Mouse (Mus musculus) embryonic facial prominence, embryonic 15.5 days (tissue): ENCODE measurements around the gene Mtus2. TPM values are rescaled to one million over a fixed set of nuclear protein-coding genes. Genes with fewer than 3 reads are reported as not detected.
A peak's percentile ranks its signal among the peaks of the same experiment; 100 is the strongest.

Source experiments
- ATAC-seq: fragments of 200-750 bp; cut with Nextera tagmentation; 2 replicates; pipeline ENCODE4 v1.8.0; 2017; ENCODE audit warnings: low read depth, moderate TSS enrichment; ENCODE audit not compliant: insufficient number of reproducible peaks, low FRiP score, low TSS enrichment
- H3K27ac ChIP-seq: fragments of 300-500 bp; sonication (generic); replicated peaks from 2 replicates; pipeline ENCODE4 v1.5.1; 2015; ENCODE audit warnings: mild to moderate bottlenecking, inconsistent platforms
- H3K27me3 ChIP-seq: fragments of 300-500 bp; sonication (generic); 2 replicates; pipeline ENCODE4 v1.6.1; 2015; ENCODE audit warnings: inconsistent platforms
- H3K36me3 ChIP-seq: fragments of 300-500 bp; sonication (generic); 2 replicates; pipeline ENCODE4 v1.6.1; 2015; ENCODE audit warnings: mild to moderate bottlenecking, inconsistent platforms
- H3K4me1 ChIP-seq: fragments of 300-500 bp; sonication (generic); 2 replicates; pipeline ENCODE4 v1.6.1; 2015; ENCODE audit warnings: inconsistent platforms
- H3K4me2 ChIP-seq: fragments of 300-500 bp; sonication (generic); replicated peaks from 2 replicates; pipeline ENCODE4 v1.6.1; 2015; ENCODE audit warnings: mild to moderate bottlenecking, inconsistent platforms
- H3K4me3 ChIP-seq: fragments of 300-500 bp; sonication (generic); replicated peaks from 2 replicates; pipeline ENCODE4 v1.5.1; 2015; ENCODE audit warnings: mild to moderate bottlenecking, inconsistent platforms
- H3K9ac ChIP-seq: fragments of 300-500 bp; sonication (generic); 2 replicates; pipeline ENCODE4 v1.6.1; 2015; ENCODE audit warnings: inconsistent platforms
- H3K9me3 ChIP-seq: fragments of 300-500 bp; sonication (generic); replicated peaks from 2 replicates; pipeline ENCODE4 v1.6.1; 2016; ENCODE audit warnings: inconsistent platforms
- WGBS: fragments of 180-500 bp; shearing (Covaris S2); methylation state at CpG from one replicate; pipeline ENCODE4 v1.1.7; 2015; 5-methylcytosine and 5-hydroxymethylcytosine counted together
- polyA plus RNA-seq: library from polyadenylated mRNA; unstranded; fragments of >200 nt; fragmentation: Nextera tagmentation; extraction: Ambion mirVana; gene quantifications from 2 replicates; pipeline ENCODE4 v1.2.1, GENCODE M21; 2015

The Mtus2 gene
- polyA plus RNA-seq, result 4.5 and 4.9 TPM in 2 replicates

- ATAC-seq, result peak; percentile 73
- Histone ChIP-seq H3K36me3 (no peaks in the 10 kb centered on the region), H3K27ac (no peak within 1 kb of the TSS)
Observed at GRCm38 (mm10) chr5:147956821-147957564, at the start of gene Mtus2. Gene Mtus2 (plus strand): TSS chr5:147957320.

DNA sequence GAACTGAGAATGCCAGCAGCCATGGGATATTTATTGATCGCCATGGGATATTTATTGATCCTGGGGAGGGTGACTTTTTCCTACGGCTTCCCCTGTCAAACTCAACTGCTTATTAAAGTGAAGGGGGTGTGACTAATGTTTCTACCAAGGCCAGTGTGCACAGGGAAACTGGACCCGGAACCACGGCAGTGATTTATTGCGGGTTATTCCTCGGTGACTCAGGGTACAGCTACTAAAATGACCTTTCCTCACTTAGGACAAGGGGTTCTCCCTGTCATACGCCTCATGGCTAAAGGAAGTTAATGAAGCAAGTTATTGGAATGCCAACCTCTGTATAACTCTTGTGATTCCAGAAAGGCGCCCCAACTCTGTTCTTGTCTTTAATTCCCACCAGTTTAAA is 49.3 kb upstream of the Mtus2 start:
- H3K4me1 ChIP-seq, result no peaks in the 10 kb centered on the region
- H3K27ac ChIP-seq, result no peak overlapping the region
- H3K36me3 ChIP-seq, result no peaks in the 10 kb centered on the region
- H3K4me3 ChIP-seq, result no peak overlapping the region
- H3K9ac ChIP-seq, result no peak overlapping the region
- H3K27me3 ChIP-seq, result no peaks in the 10 kb centered on the region
- no peak overlapping the region for H3K4me2 ChIP-seq
- H3K9me3 ChIP-seq, result no peaks in the 10 kb centered on the region
- 83% methylated on average over 8 of the region's 8 CpGs for WGBS
- ATAC-seq, result no peak

More at GRCm38 (mm10) chr5:147956821-147957564, at the start of gene Mtus2:
- Histone ChIP-seq H3K4me3 (peak within 1 kb of the TSS; percentile 47), H3K4me1 (peaks cover 22% of the 10 kb centered on the region), H3K9me3 (no peaks in the 10 kb centered on the region), H3K9ac (no peak within 1 kb of the TSS; the same call in 1 of the 2 replicates), H3K27me3 (peaks cover 35% of the 10 kb centered on the region), H3K4me2 (peak within 1 kb of the TSS; percentile 97)
- under 1% methylated on average over 55 of the region's 55 CpGs for WGBS

- 79% methylated on average over 12 of the region's 12 CpGs for WGBS
- Histone ChIP-seq H3K4me2 (no peak overlapping the region), H3K27ac (no peak overlapping the region)
Observed at GRCm38 (mm10) chr5:147910807-147911509, 46.2 kb upstream of the Mtus2 start.

GRCm38 (mm10) chr5:147911744-147912143 is 45.4 kb upstream of the Mtus2 start:
- H3K4me1 ChIP-seq, result no peaks in the 10 kb centered on the region
- ATAC-seq, result no peak
- H3K9me3 ChIP-seq, result no peaks in the 10 kb centered on the region
- no peak overlapping the region for H3K4me2 ChIP-seq
- no peak overlapping the region for H3K9ac ChIP-seq
- no peak overlapping the region for H3K27ac ChIP-seq
- no peaks in the 10 kb centered on the region for H3K27me3 ChIP-seq
- WGBS, result 65% methylated on average over 5 of the region's 5 CpGs
- no peaks in the 10 kb centered on the region for H3K36me3 ChIP-seq
- H3K4me3 ChIP-seq, result no peak overlapping the region

More at GRCm38 (mm10) chr5:147910807-147911509, 46.2 kb upstream of the Mtus2 start:
- H3K36me3 ChIP-seq, result no peaks in the 10 kb centered on the region
- no peak overlapping the region for H3K4me3 ChIP-seq
- no peaks in the 10 kb centered on the region for H3K27me3 ChIP-seq
- H3K4me1 ChIP-seq, result no peaks in the 10 kb centered on the region
- H3K9ac ChIP-seq, result no peak overlapping the region
- no peaks in the 10 kb centered on the region for H3K9me3 ChIP-seq
- ATAC-seq, result no peak

DNA sequence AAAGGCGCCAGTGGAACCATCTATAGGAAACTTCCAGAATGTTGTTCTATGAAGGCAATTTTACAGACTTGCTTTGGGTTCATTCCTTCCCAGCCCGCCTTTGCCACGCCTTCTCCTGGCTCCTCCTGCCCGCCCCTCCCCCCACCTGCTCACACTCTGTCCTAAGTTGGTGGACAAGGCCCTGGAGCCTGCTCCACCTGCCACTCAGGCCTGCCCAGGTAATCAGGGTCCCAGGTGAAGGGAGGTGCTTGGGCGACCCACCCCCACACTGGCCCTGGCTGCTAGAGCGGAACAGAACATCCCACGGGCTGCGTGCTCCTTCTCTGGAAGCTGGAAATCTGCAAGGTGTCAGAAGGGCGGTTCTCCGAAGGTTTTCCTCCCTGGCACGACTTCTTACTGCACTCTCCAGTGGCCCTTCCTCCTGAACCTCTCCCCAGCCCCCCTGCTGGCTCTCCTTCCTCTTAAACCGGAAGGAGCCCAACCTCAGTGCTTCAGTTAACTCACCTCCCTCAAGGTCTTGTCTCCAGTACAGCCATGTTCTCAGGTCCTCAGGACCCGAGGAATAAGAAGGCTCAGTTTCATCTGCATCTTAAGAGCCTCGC is 43.8 kb upstream of the Mtus2 start:
- Histone ChIP-seq H3K4me3 (no peak overlapping the region), H3K27ac (no peak overlapping the region), H3K9me3 (no peaks in the 10 kb centered on the region), H3K9ac (no peak overlapping the region), H3K36me3 (no peaks in the 10 kb centered on the region), H3K27me3 (no peaks in the 10 kb centered on the region), H3K4me2 (peak overlapping the region; percentile 15; the same call in 1 of the 2 replicates), H3K4me1 (no peaks in the 10 kb centered on the region)
- WGBS, result 27% methylated on average over 14 of the region's 14 CpGs
- ATAC-seq, result no peak

GRCm38 (mm10) chr5:147915038-147915566 is 42.0 kb upstream of the Mtus2 start:
- H3K4me1 ChIP-seq, result no peaks in the 10 kb centered on the region
- H3K9me3 ChIP-seq, result no peaks in the 10 kb centered on the region
- no peaks in the 10 kb centered on the region for H3K27me3 ChIP-seq
- no peak for ATAC-seq
- WGBS, result 49% methylated on average over 6 of the region's 6 CpGs
- H3K27ac ChIP-seq, result no peak overlapping the region
- H3K9ac ChIP-seq, result no peak overlapping the region
- H3K4me3 ChIP-seq, result no peak overlapping the region
- H3K4me2 ChIP-seq, result no peak overlapping the region
- H3K36me3 ChIP-seq, result no peaks in the 10 kb centered on the region

- H3K36me3 ChIP-seq, result no peaks in the 10 kb centered on the region
Observed at GRCm38 (mm10) chr5:147916171-147916570, 40.9 kb upstream of the Mtus2 start.

DNA sequence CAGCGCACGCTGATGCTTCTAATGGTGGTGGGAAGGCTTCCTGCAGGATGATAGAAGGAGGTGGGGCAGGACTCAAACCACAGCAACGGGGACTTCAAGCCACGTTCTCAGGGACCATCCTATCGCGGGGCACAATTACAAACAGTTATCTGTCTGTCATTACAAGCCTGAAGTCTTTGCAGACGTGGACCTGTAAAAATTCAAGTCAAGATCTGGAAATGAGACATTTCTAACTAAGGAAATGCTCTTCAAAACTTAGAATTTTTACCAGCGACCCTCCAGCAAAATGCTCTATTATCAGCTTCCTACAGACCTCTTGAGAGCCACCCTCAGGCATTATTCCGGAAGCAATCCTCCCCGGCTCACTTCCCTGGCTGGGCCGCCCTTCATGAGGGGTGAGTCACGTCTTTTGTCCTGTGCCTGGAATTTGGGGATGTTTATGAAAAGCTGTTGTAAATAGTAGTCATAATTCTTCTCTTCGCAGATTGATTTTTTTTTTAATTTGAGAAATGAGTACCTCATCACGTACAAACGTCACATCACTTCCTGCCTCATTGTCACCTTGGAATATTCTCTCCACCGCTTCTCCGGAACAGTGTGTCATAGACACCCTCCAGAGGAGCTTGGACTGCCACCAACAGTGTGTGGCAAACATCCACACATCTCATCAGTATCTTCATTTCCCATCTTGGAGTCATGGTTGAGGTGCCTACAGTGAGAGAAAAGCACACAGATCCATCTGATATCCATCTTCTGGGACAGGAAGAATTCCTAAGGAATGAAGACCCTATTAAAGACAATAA is 38.9 kb upstream of the Mtus2 start:
- Histone ChIP-seq H3K9ac (no peak overlapping the region), H3K4me3 (no peak overlapping the region), H3K27me3 (no peaks in the 10 kb centered on the region), H3K9me3 (no peaks in the 10 kb centered on the region), H3K27ac (no peak overlapping the region), H3K4me1 (no peaks in the 10 kb centered on the region), H3K36me3 (no peaks in the 10 kb centered on the region), H3K4me2 (no peak overlapping the region)
- WGBS, result 64% methylated on average over 17 of the region's 17 CpGs
- no peak for ATAC-seq

More at GRCm38 (mm10) chr5:147916171-147916570, 40.9 kb upstream of the Mtus2 start:
- H3K4me1 ChIP-seq, result no peaks in the 10 kb centered on the region
- H3K4me3 ChIP-seq, result no peak overlapping the region
- no peak overlapping the region for H3K4me2 ChIP-seq
- no peak for ATAC-seq
- no peaks in the 10 kb centered on the region for H3K9me3 ChIP-seq
- WGBS, result 85% methylated on average over 9 of the region's 9 CpGs
- no peak overlapping the region for H3K9ac ChIP-seq
- H3K27me3 ChIP-seq, result no peaks in the 10 kb centered on the region
- no peak overlapping the region for H3K27ac ChIP-seq

DNA sequence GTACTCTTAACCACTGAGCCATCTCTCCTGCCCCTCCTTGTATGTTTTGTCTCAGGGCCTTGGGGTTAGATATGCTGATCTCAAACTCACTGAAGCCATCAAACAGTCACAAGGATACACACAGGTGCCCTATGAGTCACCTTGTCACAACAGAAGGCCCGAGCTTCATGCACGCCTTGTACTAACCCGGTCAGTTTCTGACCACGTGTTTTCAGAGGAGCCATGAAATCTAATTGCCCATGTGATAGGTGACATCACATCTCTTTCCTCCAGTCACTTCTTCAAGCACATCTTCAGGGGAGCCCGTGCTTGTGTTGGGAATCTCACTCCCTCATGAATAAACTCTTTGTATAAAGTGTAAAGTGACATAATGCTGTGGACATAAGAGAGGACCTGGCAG is 32.5 kb upstream of the Mtus2 start:
- no peak overlapping the region for H3K27ac ChIP-seq
- H3K27me3 ChIP-seq, result no peaks in the 10 kb centered on the region
- no peaks in the 10 kb centered on the region for H3K4me1 ChIP-seq
- WGBS, result 82% methylated on average over 5 of the region's 5 CpGs
- H3K36me3 ChIP-seq, result no peaks in the 10 kb centered on the region
- H3K9ac ChIP-seq, result no peak overlapping the region
- H3K4me2 ChIP-seq, result no peak overlapping the region
- H3K9me3 ChIP-seq, result no peaks in the 10 kb centered on the region
- no peak for ATAC-seq
- H3K4me3 ChIP-seq, result no peak overlapping the region

DNA sequence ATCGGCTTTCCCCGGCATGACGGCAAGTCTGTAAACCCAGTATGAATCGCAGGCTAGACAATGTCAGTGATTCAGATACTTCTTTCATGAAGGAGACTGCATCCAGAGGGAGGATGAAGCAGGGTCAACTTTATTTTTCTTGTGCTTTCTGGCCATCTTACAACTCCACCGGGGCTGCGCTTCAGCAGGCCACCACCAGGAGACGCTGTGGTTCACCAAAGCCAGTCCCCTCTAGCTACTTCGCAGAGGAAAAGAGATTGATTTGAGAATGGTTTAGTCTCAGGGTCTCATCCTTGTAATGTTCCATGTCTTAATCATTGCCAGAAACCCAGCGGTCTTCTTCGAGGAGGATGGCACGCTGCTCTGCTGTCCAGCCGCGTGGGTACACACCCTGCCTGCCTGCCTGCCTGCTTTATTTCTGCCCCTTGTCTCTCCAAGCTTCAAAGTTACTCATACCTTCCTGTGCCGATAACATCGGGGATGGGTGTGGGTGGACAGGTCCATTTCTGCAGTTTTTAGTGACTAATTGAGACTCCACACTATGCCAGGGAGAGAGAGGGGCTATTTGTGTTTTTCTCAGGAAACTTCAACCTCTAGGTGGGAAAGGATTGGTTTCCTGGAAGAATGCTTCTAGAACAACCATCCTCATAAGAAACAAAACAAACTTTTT is 31.1 kb upstream of the Mtus2 start:
- Histone ChIP-seq H3K4me1 (no peaks in the 10 kb centered on the region), H3K27me3 (no peaks in the 10 kb centered on the region), H3K27ac (no peak overlapping the region), H3K4me3 (no peak overlapping the region), H3K36me3 (no peaks in the 10 kb centered on the region), H3K9ac (no peak overlapping the region), H3K9me3 (no peaks in the 10 kb centered on the region), H3K4me2 (no peak overlapping the region)
- WGBS, result 65% methylated on average over 15 of the region's 15 CpGs
- ATAC-seq, result no peak
